Mouse (Mus musculus): ENCODE results near the gene 4930550L24Rik.

4930550L24Rik gene

GRCm38 (mm10) chrX:58909060-58909459, at the start of gene 4930550L24Rik:
TSS of gene 4930550L24Rik (plus strand) at chrX:58909360.
- DNase-seq (ENCODE audit: low spot score), result no peak

- DNase-seq (ENCODE audit: low spot score), result no peak
Observed at GRCm38 (mm10) chrX:58900753-58901152, 8.4 kb upstream of the 4930550L24Rik start.

GRCm38 (mm10) chrX:58967969-58968368, 58.8 kb downstream of the 4930550L24Rik start:
- no peak for DNase-seq (ENCODE audit: low spot score)
